Mouse (Mus musculus) frontal cortex, postnatal 10 days (tissue): ENCODE measurements around the gene Krtap12-1.
"Not testable (repeated sequence)": the region's sequence is repeated elsewhere in the genome, so short reads cannot be mapped to it uniquely, and the experiment has no call there.

Source experiments
- DNase-seq, 2 experiments: peaks; one replicate each; pipeline ENCODE4 v3.0.0; 2022; ENCODE audit warnings: low spot score in 2 of 2, mixed read lengths in 1 of 2

The Krtap12-1 gene

GRCm38 (mm10) chr10:77720299-77720698 lies at the start of gene Krtap12-1:
Gene Krtap12-1 (plus strand): TSS chr10:77720599.
- DNase-seq = not testable (repeated sequence)

DNA sequence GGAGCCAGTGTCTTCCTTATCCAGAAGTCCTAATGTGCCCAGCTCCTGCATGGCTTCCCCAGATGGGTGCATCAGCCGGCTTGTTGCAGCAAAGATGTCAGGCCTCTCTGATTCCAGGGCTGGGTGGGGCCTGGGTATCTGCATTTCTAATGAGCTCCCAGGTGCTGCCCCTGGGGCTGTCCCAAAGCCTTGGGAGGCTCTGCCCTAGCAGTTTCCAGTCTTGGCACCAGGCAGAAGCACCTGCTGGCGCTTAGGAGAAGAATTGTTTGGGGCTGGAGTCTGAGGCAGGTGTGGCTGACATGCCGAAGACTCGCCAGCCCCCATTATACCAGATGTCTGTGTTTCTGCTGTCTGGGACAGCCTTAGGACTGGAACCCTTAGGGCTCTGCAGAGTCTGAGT lies 49.7 kb upstream of the Krtap12-1 start:
- DNase-seq = no peak

DNA sequence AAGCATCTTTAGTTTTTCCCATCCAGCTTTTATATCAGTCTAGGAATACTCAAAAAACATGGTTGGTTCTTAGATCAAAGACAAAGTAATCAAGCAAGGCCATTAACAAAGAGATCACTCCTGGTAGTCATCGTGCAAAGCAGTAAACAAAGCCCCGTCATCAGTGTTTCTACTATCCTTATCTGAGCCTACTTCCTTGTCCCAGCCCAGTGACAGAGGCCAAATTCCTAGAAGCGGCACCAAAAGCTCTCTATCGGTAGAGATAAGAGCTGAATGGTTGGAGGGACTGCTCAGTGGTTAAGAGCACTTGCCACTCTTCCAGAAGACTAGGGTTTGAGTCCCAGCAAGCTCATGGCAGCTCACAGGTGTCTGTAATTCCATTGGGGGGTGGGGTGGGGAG lies 48.9 kb upstream of the Krtap12-1 start:
- DNase-seq = no peak

- no peak for DNase-seq
Observed at GRCm38 (mm10) chr10:77673765-77674164, 46.6 kb upstream of the Krtap12-1 start.

DNA sequence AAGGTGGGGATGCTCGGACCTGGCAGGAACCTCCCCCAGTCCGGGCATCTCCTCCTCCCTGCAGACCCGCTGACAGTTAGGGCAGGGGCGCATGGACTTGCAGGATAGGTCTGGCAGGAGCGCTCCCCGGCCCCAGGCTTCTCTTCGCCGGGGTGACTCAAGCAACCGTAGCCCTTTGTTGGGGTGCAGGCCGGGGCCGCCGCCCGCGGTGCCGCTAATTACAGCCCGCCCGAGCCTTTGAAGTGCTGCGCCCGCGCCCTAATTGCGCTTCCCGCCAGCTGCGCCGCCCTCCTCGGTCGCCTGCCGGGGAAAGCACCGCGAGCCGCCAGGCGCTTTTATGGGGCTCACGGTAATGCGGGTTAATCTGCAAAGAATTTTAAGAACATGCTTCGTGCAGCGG lies 42.8 kb upstream of the Krtap12-1 start:
- DNase-seq = no peak

DNA sequence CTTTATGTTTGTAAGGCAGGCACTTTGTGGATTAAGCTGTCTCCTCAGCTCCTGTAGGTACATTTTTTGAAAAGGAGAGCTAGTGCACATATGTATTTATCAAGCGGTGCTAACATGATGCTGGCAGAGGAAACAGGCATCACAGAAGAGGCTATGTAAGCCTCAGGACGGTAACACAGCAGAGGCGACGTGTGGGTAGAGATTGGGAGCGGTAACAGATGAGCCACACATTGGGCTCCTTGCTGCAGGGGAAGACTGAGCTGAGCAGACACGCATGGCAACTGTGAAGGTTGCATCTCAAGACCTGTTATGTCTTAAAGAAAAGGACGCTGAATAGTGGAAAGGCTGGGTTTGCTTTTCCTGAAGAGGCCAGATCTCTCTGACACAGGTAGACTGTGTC lies 37.4 kb upstream of the Krtap12-1 start:
- no peak for DNase-seq

- DNase-seq = no peak
Observed at GRCm38 (mm10) chr10:77684181-77684580, 36.2 kb upstream of the Krtap12-1 start.

DNA sequence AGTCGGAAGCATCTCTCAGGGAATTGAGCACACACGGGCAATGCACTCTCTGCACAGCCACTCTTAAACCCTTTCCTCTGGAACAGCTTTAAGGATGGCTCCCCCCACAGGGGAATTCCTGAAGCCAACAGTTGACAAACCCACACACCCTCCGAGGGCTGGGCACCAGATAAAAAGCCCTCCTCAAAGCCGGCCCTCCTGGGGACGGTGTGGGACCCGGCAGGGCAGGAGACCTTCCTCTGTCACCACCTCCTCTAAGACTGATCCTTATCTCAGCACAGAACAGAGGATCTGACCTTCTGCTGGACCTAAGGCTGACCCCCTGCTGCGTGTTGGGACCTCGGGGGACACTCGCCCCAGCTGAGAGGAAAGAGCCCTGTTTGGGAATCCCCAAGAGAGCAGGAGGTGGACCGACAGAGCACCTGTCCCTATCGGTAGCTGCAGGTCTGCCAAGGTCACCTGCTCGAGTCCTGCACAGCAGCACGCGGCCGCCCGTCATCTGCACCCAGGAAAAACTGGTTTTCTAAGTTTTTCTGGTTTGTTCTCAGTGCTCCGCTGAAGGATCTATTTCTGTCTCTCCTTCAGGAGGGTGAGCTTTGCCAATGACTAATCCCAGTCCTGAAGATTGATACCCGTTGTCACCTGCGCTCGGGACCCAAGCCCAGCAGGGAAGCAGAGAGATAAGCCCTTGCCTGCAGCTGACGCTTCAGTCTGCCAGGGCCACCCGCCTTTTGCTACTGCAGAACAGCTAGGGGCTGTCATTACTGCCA lies 34.3 kb upstream of the Krtap12-1 start, which contains the start of gene Tspear:
Tspear (plus strand) TSS at position 675 of the 770 bp plus-strand sequence.
- DNase-seq = no peak

- no peak for DNase-seq
Observed at GRCm38 (mm10) chr10:77687021-77687420, 33.4 kb upstream of the Krtap12-1 start.

DNA sequence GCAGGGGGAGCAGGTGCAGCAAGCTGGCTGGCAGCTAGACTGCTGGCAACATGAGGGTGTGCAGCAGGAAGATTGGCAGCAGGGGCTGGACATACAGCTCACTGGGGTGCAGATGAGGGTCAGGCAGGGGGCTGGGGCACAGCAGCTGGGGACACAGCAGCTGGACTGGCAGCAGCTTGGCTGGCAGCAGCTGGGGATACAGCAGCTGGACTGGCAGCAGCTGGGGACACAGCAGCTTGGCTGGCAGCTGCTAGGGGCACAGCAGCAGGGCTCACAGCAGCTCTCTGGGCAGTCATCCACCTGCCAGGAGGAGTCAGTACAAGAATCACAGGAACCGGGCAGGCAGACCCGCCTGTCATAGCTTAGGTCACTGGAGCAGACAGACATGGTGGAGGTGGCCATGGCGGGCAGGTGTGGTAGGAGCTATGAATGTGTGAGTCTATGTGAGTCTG lies 30.0 kb upstream of the Krtap12-1 start, which contains the start of gene Gm19402:
Gm19402 (minus strand) TSS at position 402 of the 452 bp plus-strand sequence.
- DNase-seq = not testable (repeated sequence)

GRCm38 (mm10) chr10:77697133-77697532 lies 23.3 kb upstream of the Krtap12-1 start, which contains the start of gene Gm9508:
Gene Gm9508 (minus strand): TSS chr10:77697233.
- no peak for DNase-seq

- no peak for DNase-seq
Observed at GRCm38 (mm10) chr10:77706326-77706725, 14.1 kb upstream of the Krtap12-1 start, which contains the start of gene Gm10272. Gene Gm10272 (plus strand): TSS chr10:77706626.

GRCm38 (mm10) chr10:77709831-77710230 lies 10.6 kb upstream of the Krtap12-1 start:
- DNase-seq = no peak

- not testable (repeated sequence) for DNase-seq
Observed at GRCm38 (mm10) chr10:77711157-77711556, 9.2 kb upstream of the Krtap12-1 start, which contains the start of gene Gm10024. Gene Gm10024 (plus strand): TSS chr10:77711457.

- DNase-seq = no peak
Observed at GRCm38 (mm10) chr10:77713734-77714133, 6.7 kb upstream of the Krtap12-1 start.

DNA sequence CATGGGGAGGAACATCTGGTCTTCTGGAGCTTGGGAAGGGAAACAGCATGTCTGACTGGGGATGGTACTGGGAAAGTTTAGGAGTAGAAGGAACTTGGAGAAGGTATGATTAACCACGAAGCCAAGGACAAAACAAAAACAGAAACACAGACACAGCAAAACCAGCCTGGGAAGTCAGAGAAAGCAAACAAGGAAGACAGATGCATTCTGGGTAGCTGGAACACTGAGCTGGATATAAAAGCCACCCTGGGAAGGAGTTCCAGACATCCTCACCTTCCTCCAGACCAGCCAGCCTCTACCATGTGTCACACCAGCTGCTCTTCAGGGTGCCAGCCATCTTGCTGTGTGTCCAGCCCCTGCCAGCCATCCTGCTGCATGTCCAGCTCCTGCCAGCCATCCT lies 4.9 kb upstream of the Krtap12-1 start, which contains the start of gene Gm10142:
Gm10142 (plus strand) TSS at position 301 of the 400 bp plus-strand sequence.
- no peak for DNase-seq

GRCm38 (mm10) chr10:77724855-77725254 lies 4.5 kb downstream of the Krtap12-1 start:
- DNase-seq = no peak

- DNase-seq = no peak
Observed at GRCm38 (mm10) chr10:77726186-77726585, 5.8 kb downstream of the Krtap12-1 start, which contains the start of gene Gm10100. Gene Gm10100 (plus strand): TSS chr10:77726486.

- DNase-seq = no peak
Observed at GRCm38 (mm10) chr10:77728280-77728679, 7.9 kb downstream of the Krtap12-1 start.

GRCm38 (mm10) chr10:77729241-77729640 lies 8.8 kb downstream of the Krtap12-1 start:
- DNase-seq = no peak

GRCm38 (mm10) chr10:77735928-77736327 lies 15.5 kb downstream of the Krtap12-1 start:
- no peak for DNase-seq

GRCm38 (mm10) chr10:77738929-77739328 lies 18.5 kb downstream of the Krtap12-1 start:
- no peak for DNase-seq
